Mouse (Mus musculus) thymus, postnatal 4 days (tissue): ENCODE data around the gene Iscu.
"Not testable (repeated sequence)": the region's sequence is repeated elsewhere in the genome, so short reads cannot be mapped to it uniquely, and the experiment has no call there.

ENCODE experiments used
- DNase-seq: peaks from one replicate; pipeline ENCODE4 v3.0.0; 2021

The Iscu gene

GRCm38 (mm10) chr5:113789075-113789788 lies 16.7 kb downstream of the Iscu start:
- no peak for DNase-seq

GRCm38 (mm10) chr5:113790453-113791196 lies 18.1 kb downstream of the Iscu start:
- DNase-seq: no peak

- no peak for DNase-seq
Measured at GRCm38 (mm10) chr5:113791197-113792095, 18.9 kb downstream of the Iscu start.

DNA sequence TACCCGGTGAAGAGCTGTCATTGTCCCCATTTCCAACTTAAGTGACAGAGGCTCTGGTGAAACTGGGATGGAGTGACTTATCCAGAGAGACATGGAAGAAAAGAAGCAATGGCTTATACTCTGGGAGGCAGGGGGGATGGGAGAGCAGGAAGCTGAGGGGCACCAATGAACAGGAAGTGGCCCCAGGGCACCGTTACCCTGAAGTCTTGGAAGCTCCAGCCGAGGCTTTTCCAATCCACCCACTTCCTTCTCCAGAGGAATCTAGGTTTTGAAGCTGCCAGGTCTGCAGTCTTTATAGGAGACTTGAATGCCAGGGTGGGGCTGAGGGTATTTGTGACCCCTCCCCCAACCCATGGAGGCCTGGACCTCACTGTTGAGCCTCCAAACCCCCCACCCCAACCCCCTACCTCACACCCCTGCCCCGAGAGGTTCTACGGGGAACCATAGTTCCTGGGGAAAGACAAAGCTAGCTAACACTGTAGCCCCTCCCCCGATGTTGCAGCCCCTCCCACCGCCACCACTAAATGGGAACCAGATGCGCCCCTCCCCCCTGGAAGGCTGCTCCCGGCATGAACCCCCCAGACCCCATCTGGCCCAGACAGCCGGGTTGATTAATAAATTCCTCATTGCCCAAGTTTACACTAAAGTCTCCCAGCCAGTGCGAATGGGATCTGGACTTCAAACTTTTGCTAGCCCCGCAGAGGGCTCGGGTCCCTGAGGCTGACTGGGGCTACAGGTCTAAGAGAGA lies 24.0 kb downstream of the Iscu start:
- DNase-seq: peak; percentile 57

DNA sequence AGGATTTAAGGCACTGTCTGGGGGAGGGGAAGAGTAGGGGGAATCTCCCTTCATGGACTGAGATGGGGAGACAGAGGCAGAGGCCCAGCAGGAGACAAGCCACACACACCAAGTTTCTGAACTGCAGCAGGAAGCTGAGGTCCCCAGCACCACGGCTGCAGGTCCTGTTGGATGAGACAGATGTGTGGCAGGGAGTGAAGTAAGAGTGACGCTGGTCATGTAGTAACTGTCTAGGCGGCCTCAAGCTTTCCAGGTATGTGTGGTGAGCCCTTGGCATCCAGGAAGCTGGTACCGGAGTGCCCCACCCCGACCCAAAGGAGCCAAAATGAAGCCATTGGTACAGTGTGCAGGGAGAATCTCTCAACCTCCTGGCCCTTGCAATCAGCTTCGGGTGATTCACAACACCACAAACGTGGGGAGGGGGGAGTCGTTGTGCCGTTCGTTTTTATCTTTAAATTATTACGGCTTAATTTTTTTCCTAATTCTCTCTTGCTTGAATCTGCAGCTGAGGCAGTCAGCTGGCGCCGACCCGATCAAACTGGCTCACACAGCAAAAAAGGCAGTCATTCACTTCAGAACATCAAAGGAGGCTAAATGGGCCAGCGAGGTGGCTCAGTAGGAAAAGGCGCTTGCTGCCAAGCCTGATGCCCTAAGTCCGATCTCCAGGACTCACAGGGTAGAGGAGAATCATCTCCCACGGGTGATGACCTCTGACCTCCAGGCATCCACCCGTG lies 24.8 kb downstream of the Iscu start:
- no peak for DNase-seq

DNA sequence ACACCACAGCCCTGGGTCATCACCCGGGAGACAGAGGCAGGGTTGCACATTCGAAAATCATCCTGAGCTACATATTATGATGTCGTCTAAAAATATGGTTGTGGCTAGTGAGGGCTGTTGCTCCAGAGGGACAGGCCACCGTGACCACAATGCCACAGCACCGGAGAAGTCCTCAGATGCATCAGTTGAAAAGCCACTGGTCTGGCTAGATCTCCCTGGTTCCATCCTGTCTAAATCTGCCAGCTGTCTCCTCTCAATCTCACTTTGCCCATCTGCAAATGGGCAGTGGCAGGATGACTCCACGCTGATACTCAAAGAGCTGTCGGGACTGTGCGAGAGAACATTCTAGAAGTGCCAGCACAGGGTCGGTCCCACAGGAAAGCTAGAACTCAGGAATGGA lies 26.0 kb downstream of the Iscu start:
- no peak for DNase-seq

GRCm38 (mm10) chr5:113799691-113800090 lies 27.1 kb downstream of the Iscu start:
- no peak for DNase-seq

- DNase-seq: no peak
Measured at GRCm38 (mm10) chr5:113800280-113800679, 27.7 kb downstream of the Iscu start, which contains the start of gene Tmem119. Gene Tmem119 (minus strand): TSS chr5:113800516.

DNA sequence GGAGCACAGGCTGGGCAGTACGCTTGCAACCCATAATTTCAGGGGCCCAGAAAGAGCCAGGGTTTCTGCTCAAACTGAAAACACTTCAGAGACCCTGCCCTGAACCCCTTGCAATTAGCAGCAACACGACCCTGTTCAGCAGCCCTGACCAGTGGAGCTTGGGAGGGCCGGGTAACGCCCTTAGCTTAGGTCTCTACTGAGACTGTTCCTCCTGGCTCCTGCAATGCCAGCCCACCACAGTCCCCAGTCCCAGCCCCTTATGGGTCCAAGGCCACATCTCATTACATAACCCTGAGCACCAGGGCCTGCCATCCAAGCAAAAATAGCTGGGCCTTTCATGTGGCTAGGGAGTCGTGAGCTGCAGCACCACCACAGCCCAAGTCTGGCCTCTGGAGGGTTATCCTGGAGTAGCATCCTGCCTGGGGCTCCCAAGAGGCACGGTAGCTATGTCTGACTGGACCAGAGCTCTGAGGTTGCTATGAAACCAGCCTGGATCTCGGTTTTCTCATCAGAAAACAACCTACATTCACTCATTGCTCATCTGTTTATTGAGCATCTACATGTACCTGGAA lies 31.9 kb downstream of the Iscu start:
- DNase-seq: no peak

DNA sequence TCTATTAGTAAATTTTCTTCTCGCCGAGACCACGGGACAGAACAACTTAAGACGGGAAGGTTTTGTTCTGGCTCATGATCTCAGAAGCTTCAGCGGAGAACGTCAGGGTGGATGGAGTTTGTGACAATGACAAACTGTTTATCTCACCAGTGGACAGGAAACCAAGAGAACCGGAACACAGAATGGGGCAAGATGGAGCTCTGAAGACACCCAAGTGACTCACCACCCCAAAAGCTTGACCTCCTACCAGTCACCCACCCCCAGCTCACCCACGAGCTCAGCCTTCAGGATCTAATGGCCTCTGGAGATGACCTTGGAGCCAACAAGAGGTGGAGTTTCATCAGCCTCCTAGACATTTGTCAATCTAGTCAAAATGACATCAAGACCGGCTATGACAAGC lies 32.8 kb downstream of the Iscu start:
- DNase-seq: no peak

- DNase-seq: no peak
Measured at GRCm38 (mm10) chr5:113806414-113806813, 33.9 kb downstream of the Iscu start.

GRCm38 (mm10) chr5:113807712-113808111 lies 35.2 kb downstream of the Iscu start:
- no peak for DNase-seq

DNA sequence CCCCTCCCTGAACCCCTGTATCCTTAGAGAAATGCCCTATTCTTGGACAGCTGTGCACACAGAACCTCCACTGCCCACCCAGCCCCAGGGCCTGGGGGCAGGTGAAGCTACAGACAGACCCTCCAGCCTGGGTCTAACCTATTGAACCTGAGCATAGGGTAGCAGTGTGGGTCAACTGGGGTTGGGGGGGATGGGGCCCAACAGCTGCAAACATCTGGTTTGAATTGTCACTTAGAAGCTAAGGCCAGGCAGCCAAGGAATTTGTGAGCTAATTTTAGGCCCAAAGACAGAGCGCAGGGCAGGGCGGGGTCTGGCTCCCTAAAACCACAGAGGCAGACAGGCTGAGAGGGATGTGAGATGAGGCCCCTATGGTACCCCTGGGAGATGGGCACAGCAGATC lies 35.6 kb downstream of the Iscu start:
- DNase-seq: no peak

GRCm38 (mm10) chr5:113810111-113810510 lies 37.6 kb downstream of the Iscu start:
- DNase-seq: no peak

DNA sequence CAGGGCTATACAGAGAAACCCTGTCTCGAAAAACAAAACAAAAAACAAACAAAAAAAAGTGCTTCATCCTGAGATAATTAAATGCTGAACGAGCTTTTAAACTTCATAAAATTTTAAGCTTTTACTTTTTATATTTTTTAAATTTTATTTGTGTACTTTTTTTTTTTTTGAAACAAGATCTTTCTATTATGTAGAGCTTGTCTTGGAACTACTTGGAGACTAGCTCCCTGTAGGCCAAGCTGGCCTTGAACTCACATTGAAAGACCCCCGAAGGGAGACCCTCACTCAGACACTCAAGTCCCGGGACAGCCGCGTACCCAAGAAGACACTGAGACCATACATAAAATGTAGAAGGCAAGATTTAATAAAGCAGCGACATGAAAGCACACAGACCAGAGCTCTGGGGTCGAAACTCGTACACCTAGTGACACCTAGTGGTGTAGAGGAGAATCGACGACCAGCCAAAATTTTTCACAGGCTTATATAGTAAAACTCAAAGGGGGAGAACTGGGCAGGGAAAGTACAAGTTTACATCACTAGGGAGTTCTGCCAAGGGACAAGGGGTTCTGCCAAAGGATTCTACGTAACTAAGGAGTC lies 39.4 kb downstream of the Iscu start:
- DNase-seq: not testable (repeated sequence)

GRCm38 (mm10) chr5:113812638-113813037 lies 40.1 kb downstream of the Iscu start:
- DNase-seq: no peak

DNA sequence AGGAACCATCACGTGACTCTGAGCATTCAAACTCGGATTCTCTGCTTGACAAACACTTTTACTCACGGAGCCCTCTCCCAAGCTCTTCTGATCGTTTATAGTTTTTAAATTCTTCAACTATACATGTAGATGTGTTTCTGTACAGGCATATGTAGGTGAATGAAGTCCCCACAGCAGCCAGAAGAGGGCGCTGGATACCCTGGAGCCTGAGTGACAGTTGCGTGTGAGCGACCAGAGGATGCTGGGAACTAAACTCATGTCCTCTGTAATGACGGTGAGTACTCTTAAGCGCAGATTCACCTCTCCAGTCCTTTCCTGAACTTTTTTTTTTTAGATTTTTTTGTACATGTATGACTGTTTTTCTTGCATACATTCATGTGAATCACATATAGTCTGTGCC lies 41.1 kb downstream of the Iscu start:
- DNase-seq: peak; percentile 64

DNA sequence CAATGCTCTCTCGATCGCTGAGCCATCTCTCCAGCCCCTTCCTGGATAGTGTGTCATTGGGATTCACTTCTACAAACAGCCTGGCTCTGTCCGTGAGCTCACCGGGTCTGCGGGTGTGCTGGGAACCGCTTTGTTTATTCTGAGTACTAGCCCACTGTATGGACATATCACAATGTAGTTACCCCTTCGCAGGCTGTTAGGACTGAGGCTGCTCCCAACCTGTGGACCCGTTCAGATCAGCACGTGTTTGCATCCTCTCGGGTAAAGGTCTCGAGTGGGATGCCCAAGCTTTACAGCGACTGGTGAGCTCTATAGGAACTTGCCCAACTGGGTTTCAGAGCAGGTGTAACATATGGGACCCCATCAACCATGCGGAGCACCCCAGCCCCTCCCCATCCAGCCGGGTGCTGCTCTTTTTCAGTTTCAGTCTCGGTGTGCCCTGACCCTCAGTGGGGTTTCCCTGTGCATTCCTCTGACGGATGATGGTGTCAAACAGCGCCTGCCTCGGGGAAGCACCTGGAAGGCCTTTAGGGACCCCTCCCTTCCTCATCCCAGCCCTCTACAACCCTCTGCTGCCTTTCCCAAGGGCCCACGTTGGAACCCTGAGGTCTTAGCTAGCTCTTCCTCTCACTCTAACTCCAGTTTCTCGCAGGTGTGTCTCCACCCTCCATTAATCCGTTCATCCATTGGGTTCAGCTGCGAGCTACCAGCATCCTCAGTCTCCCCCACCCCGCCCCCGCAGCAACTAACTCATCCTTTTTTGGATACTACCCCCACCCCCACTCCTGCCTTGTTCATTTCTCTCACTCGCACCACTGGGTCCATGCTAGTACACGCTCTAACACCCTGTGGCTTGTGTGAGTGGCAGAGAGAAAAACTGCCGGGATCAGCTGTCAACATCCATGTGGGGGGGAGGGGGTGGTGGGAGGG lies 41.8 kb downstream of the Iscu start:
- no peak for DNase-seq

DNA sequence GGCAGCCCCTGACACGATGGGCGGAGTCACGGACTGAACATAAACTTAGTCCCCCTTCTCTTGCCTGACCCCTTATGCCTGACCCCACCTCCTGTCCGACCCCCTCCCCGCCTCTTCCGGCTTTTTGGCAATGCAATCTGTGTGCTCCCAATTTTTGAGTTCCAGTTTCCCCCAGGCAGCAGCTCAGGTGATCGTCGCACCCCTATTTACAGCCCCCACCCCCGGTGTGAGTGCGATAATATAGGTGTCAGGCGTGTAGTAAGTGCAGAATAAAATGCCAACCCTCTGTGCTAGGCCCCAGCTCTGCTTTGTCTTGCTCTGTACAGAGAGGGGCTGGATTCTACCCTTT lies 42.5 kb downstream of the Iscu start:
- no peak for DNase-seq

DNA sequence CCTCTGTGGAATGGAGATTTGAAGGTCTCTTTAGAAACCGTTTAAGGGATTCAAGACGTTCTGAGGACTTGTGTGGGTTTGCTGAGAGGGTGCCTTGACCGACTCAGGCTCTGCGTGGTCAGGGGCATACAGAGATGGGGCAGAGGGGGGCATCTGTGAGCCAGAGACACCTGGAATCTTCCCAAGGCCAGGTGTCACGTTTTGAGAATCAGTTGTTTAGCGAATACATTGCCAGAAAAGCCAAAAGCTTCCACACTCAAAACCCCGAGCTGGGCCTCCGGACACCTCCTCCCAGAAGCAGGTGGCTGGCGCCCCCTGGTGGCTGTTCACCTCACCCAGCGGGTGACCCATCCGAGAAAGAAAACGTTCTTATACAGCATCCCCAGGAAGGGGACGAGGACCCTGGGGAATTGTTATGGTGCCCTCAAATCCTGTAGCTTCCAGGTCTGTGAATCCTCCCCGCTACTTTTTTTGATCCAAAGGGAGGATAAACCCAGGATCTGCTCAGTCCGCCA lies 43.1 kb downstream of the Iscu start:
- DNase-seq: peak; percentile 94
